Mouse (Mus musculus) gastrocnemius, postnatal 4 days (tissue): ENCODE results near the gene Dhx9. TPM values are rescaled to one million over a fixed set of nuclear protein-coding genes. Genes with fewer than 3 reads are reported as not detected.
A peak's percentile ranks its signal among the peaks of the same experiment; 100 is the strongest.
"Not testable (repeated sequence)": the region's sequence is repeated elsewhere in the genome, so short reads cannot be mapped to it uniquely, and the experiment has no call there.

Experiments used
- DNase-seq, 2 experiments: peaks; one replicate each; pipeline ENCODE4 v3.0.0; 2021 to 2022; ENCODE audit warnings: low spot score in 2 of 2, mixed read lengths in 2 of 2
- total RNA-seq, 2 experiments: library from RNA; stranded (reverse); gene quantifications; 2 replicates each; pipeline ENCODE4 v1.2.3; 2021

Dhx9 gene
- total RNA-seq, 2 experiments from 2014 or later, result 86.7 to 95.6 TPM

- peak; percentile 44 to 69 for DNase-seq
Observed at GRCm38 (mm10) chr1:153486767-153487499, 527 bp downstream of the Dhx9 start.

GRCm38 (mm10) chr1:153486120-153486519, 1.3 kb downstream of the Dhx9 start:
- not testable (repeated sequence) for DNase-seq

GRCm38 (mm10) chr1:153485201-153485796, 2.2 kb downstream of the Dhx9 start:
- no peak for DNase-seq

- no peak for DNase-seq
Observed at GRCm38 (mm10) chr1:153481025-153481412, 6.4 kb downstream of the Dhx9 start.

- peak; percentile 33 to 68 for DNase-seq
Observed at GRCm38 (mm10) chr1:153480386-153481024, 7.0 kb downstream of the Dhx9 start.

- DNase-seq, result no peak
Observed at GRCm38 (mm10) chr1:153479296-153479695, 8.2 kb downstream of the Dhx9 start.

GRCm38 (mm10) chr1:153461796-153462195, 25.7 kb downstream of the Dhx9 start:
- no peak for DNase-seq

GRCm38 (mm10) chr1:153456137-153456536, 31.3 kb downstream of the Dhx9 start:
- no peak for DNase-seq

GRCm38 (mm10) chr1:153453146-153453642, 34.3 kb downstream of the Dhx9 start:
- no peak for DNase-seq

GRCm38 (mm10) chr1:153451237-153452154, 36.0 kb downstream of the Dhx9 start:
- no peak for DNase-seq

- no peak for DNase-seq
Observed at GRCm38 (mm10) chr1:153446120-153446831, 41.2 kb downstream of the Dhx9 start.

- no peak for DNase-seq
Observed at GRCm38 (mm10) chr1:153443632-153444031, 43.8 kb downstream of the Dhx9 start.

GRCm38 (mm10) chr1:153443019-153443418, 44.4 kb downstream of the Dhx9 start:
- no peak for DNase-seq

GRCm38 (mm10) chr1:153441656-153442055, 45.8 kb downstream of the Dhx9 start:
- no peak for DNase-seq

GRCm38 (mm10) chr1:153440752-153441151, 46.7 kb downstream of the Dhx9 start:
- no peak for DNase-seq

- no peak for DNase-seq
Observed at GRCm38 (mm10) chr1:153437536-153437935, 49.9 kb downstream of the Dhx9 start.

- DNase-seq, result no peak
Observed at GRCm38 (mm10) chr1:153433851-153434589, 53.4 kb downstream of the Dhx9 start.

GRCm38 (mm10) chr1:153432329-153432728, 55.1 kb downstream of the Dhx9 start:
- no peak for DNase-seq

- DNase-seq, result no peak
Observed at GRCm38 (mm10) chr1:153431701-153432100, 55.8 kb downstream of the Dhx9 start.

GRCm38 (mm10) chr1:153431158-153431557, 56.3 kb downstream of the Dhx9 start:
- DNase-seq, result no peak
